Mouse (Mus musculus) lung, adult 18-20 months (tissue): ENCODE data around the gene Gpr157.
"Not testable (repeated sequence)": the region's sequence is repeated elsewhere in the genome, so short reads cannot be mapped to it uniquely, and the experiment has no call there.

ENCODE experiments used
- DNase-seq, 2 experiments: peaks; one replicate each; pipeline ENCODE4 v3.0.0; 2022; ENCODE audit warnings: mixed read lengths in 2 of 2

Gpr157 gene

GRCm38 (mm10) chr4:150087161-150087889, at the start of gene Gpr157:
TSS of gene Gpr157 (plus strand) at chr4:150087365.
- DNase-seq = peak; percentile 96 to 97

GRCm38 (mm10) chr4:150038533-150038932, 48.6 kb upstream of the Gpr157 start:
- no peak for DNase-seq

- no peak for DNase-seq
Measured at GRCm38 (mm10) chr4:150040003-150040581, 47.1 kb upstream of the Gpr157 start.

- DNase-seq = not testable (repeated sequence)
Measured at GRCm38 (mm10) chr4:150040856-150041255, 46.3 kb upstream of the Gpr157 start.

- no peak for DNase-seq
Measured at GRCm38 (mm10) chr4:150041346-150042110, 45.6 kb upstream of the Gpr157 start.

- DNase-seq = no peak
Measured at GRCm38 (mm10) chr4:150043591-150043990, 43.6 kb upstream of the Gpr157 start.

GRCm38 (mm10) chr4:150048038-150048437, 39.1 kb upstream of the Gpr157 start:
- DNase-seq = peak; percentile 85 to 88

- peak in 1 of 2 experiments; percentile 24 for DNase-seq
Measured at GRCm38 (mm10) chr4:150048478-150049156, 38.5 kb upstream of the Gpr157 start.

- no peak for DNase-seq
Measured at GRCm38 (mm10) chr4:150049157-150049513, 38.0 kb upstream of the Gpr157 start.

GRCm38 (mm10) chr4:150049564-150050226, 37.5 kb upstream of the Gpr157 start:
- no peak for DNase-seq

- DNase-seq = no peak
Measured at GRCm38 (mm10) chr4:150051514-150051913, 35.7 kb upstream of the Gpr157 start.

- no peak for DNase-seq
Measured at GRCm38 (mm10) chr4:150052380-150052779, 34.8 kb upstream of the Gpr157 start.

GRCm38 (mm10) chr4:150056171-150056570, 31.0 kb upstream of the Gpr157 start:
- no peak for DNase-seq

GRCm38 (mm10) chr4:150057722-150058121, 29.4 kb upstream of the Gpr157 start:
- DNase-seq = no peak

GRCm38 (mm10) chr4:150059841-150060468, 27.2 kb upstream of the Gpr157 start:
- DNase-seq = no peak

- DNase-seq = peak; percentile 39 to 54
Measured at GRCm38 (mm10) chr4:150060469-150061170, 26.5 kb upstream of the Gpr157 start.

GRCm38 (mm10) chr4:150061432-150062225, 25.5 kb upstream of the Gpr157 start:
- DNase-seq = peak; percentile 23 to 47

- no peak for DNase-seq
Measured at GRCm38 (mm10) chr4:150066706-150067323, 20.4 kb upstream of the Gpr157 start.

GRCm38 (mm10) chr4:150068216-150068615, 18.9 kb upstream of the Gpr157 start:
- DNase-seq = no peak

GRCm38 (mm10) chr4:150070136-150070535, 17.0 kb upstream of the Gpr157 start:
- peak; percentile 30 to 38 for DNase-seq
